Mouse (Mus musculus) B cell, adult (primary cell): ENCODE results near the gene Grin2d. TPM values are rescaled to one million over a fixed set of nuclear protein-coding genes. Genes with fewer than 3 reads are reported as not detected.

ENCODE experiments used
- total RNA-seq: library from RNA; stranded (reverse); gene quantifications from 4 replicates; pipeline ENCODE4 v1.2.4, GENCODE M21; 2023; ENCODE audit not compliant: inconsistent age

Grin2d gene
- total RNA-seq, result 0.29 to 0.55 TPM (median 0.35 TPM) in 4 replicates

GRCm38 (mm10) chr7:45878278-45878677, at the start of gene Grin2d:
Gene Grin2d, minus strand, starts transcription at chr7:45878378.

GRCm38 (mm10) chr7:45923762-45924428, 45.7 kb upstream of the Grin2d start, which contains the start of gene Ccdc114:
Gene Ccdc114, plus strand, starts transcription at chr7:45924072.

GRCm38 (mm10) chr7:45921242-45921621, 43.1 kb upstream of the Grin2d start, which contains the start of gene Emp3:
Gene Emp3, minus strand, starts transcription at chr7:45921404.

GRCm38 (mm10) chr7:45896517-45897257, 18.5 kb upstream of the Grin2d start, which contains the start of the genes Syngr4 and Tmem143:
Gene Syngr4, minus strand, starts transcription at chr7:45896714.
Gene Tmem143, plus strand, starts transcription at chr7:45896941.

GRCm38 (mm10) chr7:45872624-45873023, 5.6 kb downstream of the Grin2d start, which contains the start of gene Kdelr1:
Gene Kdelr1, plus strand, starts transcription at chr7:45872772.

GRCm38 (mm10) chr7:45830427-45831127, 47.6 kb downstream of the Grin2d start, which contains the start of gene Grwd1:
Gene Grwd1, minus strand, starts transcription at chr7:45830944.

GRCm38 (mm10) chr7:45824598-45824997, 53.6 kb downstream of the Grin2d start, which contains the start of gene Kcnj14:
Gene Kcnj14, minus strand, starts transcription at chr7:45824782.

GRCm38 (mm10) chr7:45813787-45814779, 64.1 kb downstream of the Grin2d start, which contains the start of gene Cyth2:
Gene Cyth2, minus strand, starts transcription at chr7:45814581.

GRCm38 (mm10) chr7:45784524-45785372, 93.4 kb downstream of the Grin2d start, which contains the start of gene Sult2b1:
Gene Sult2b1, minus strand, starts transcription at chr7:45784669.

GRCm38 (mm10) chr7:45783511-45784091, 94.6 kb downstream of the Grin2d start, which contains the start of gene Lmtk3:
Gene Lmtk3, plus strand, starts transcription at chr7:45783738.

Other genes starting within 250 kb of the Grin2d start
- gene Mamstr, start 238.4 kb downstream of the Grin2d start, total RNA-seq, result not detected in 4 replicates
- not detected in 4 replicates for gene Fut2, start 212.0 kb downstream of the Grin2d start, total RNA-seq
- gene Ntn5, start 194.4 kb downstream of the Grin2d start, total RNA-seq, result 0.42 TPM in 1 of 4 replicates, not detected in the others
- gene Sec1, start 184.0 kb downstream of the Grin2d start, total RNA-seq, result 0.27 TPM in 1 of 4 replicates, not detected in the others
- not detected in 4 replicates for gene Car11, start 178.5 kb downstream of the Grin2d start, total RNA-seq
- gene Dbp, start 173.3 kb downstream of the Grin2d start, total RNA-seq, result 17.8 to 20.5 TPM (median 19.0 TPM) in 4 replicates
- gene Rpl18, start 162.9 kb downstream of the Grin2d start, total RNA-seq, result 2,003 to 2,338 TPM (median 2,227 TPM) in 4 replicates
- 30.8 to 37.6 TPM (median 33.8 TPM) in 4 replicates for gene Sphk2, start 160.4 kb downstream of the Grin2d start, total RNA-seq
- gene Fam83e, start 157.2 kb downstream of the Grin2d start, total RNA-seq, result 0.77 to 1.7 TPM (median 1.3 TPM) in 4 replicates
- gene Spaca4, start 152.6 kb downstream of the Grin2d start, total RNA-seq, result not detected in 4 replicates
- gene Lmtk3, start 94.6 kb downstream of the Grin2d start, total RNA-seq, result 0.19 to 0.27 TPM (median 0.21 TPM) in 3 of 4 replicates, not detected in the other
- 1.3 to 1.9 TPM in 2 of 4 replicates, not detected in the others for gene Sult2b1, start 93.7 kb downstream of the Grin2d start, total RNA-seq
- gene Cyth2, start 63.8 kb downstream of the Grin2d start, total RNA-seq, result 136 to 151 TPM (median 143 TPM) in 4 replicates
- 1.8 to 5.1 TPM (median 3.7 TPM) in 4 replicates for gene Kcnj14, start 53.6 kb downstream of the Grin2d start, total RNA-seq
- 26.1 to 38.5 TPM (median 31.5 TPM) in 4 replicates for gene Grwd1, start 47.4 kb downstream of the Grin2d start, total RNA-seq
- 58.3 to 59.3 TPM (median 58.7 TPM) in 4 replicates for gene Kdelr1, start 5.6 kb downstream of the Grin2d start, total RNA-seq
- not detected in 4 replicates for gene Syngr4, start 18.3 kb upstream of the Grin2d start, total RNA-seq
- 5.5 to 10.0 TPM (median 7.1 TPM) in 4 replicates for gene Tmem143, start 18.6 kb upstream of the Grin2d start, total RNA-seq
- gene Emp3, start 43.0 kb upstream of the Grin2d start, total RNA-seq, result 184 to 230 TPM (median 195 TPM) in 4 replicates
- gene Ccdc114, start 45.7 kb upstream of the Grin2d start, total RNA-seq, result 5.8 to 10.9 TPM (median 8.7 TPM) in 4 replicates
- gene Abcc6, start 151.9 kb upstream of the Grin2d start, total RNA-seq, result not detected in 4 replicates
- gene Nomo1, start 155.3 kb upstream of the Grin2d start, total RNA-seq, result 39.4 to 45.3 TPM (median 42.4 TPM) in 4 replicates
- gene Kcnj11, start 222.4 kb upstream of the Grin2d start, total RNA-seq, result not detected in 4 replicates